Mouse (Mus musculus) cerebellum, postnatal 14 days (tissue): ENCODE data around the gene Drap1.
A peak's percentile ranks its signal among the peaks of the same experiment; 100 is the strongest.

ENCODE experiments used
- DNase-seq, 2 experiments: peaks; one replicate each; pipeline ENCODE4 v3.0.0; 2021; ENCODE audit warnings: mixed read lengths in 2 of 2

Drap1 gene

GRCm38 (mm10) chr19:5424782-5425741 is at the start of gene Drap1, which contains the start of gene AI837181:
Gene Drap1, minus strand, starts transcription at chr19:5424979.
Gene AI837181, plus strand, starts transcription at chr19:5425144.
- DNase-seq = peak; percentile 97 to 98

GRCm38 (mm10) chr19:5473720-5474119 is 48.9 kb upstream of the Drap1 start, which contains the start of gene Efemp2:
Gene Efemp2, plus strand, starts transcription at chr19:5473954.
- peak; percentile 54 to 67 for DNase-seq

- DNase-seq = no peak
Measured at GRCm38 (mm10) chr19:5472857-5473256, 48.1 kb upstream of the Drap1 start.

- no peak for DNase-seq
Measured at GRCm38 (mm10) chr19:5471846-5472245, 47.1 kb upstream of the Drap1 start.

- no peak for DNase-seq
Measured at GRCm38 (mm10) chr19:5468374-5468773, 43.6 kb upstream of the Drap1 start, which contains the start of gene Ctsw. Gene Ctsw, minus strand, starts transcription at chr19:5468507.

- no peak for DNase-seq
Measured at GRCm38 (mm10) chr19:5466916-5467500, 42.2 kb upstream of the Drap1 start.

GRCm38 (mm10) chr19:5465037-5465436 is 40.3 kb upstream of the Drap1 start:
- DNase-seq = no peak

GRCm38 (mm10) chr19:5463791-5464562 is 39.2 kb upstream of the Drap1 start:
- DNase-seq = peak; percentile 85 to 87

GRCm38 (mm10) chr19:5463212-5463611 is 38.4 kb upstream of the Drap1 start:
- DNase-seq = no peak

- DNase-seq = no peak
Measured at GRCm38 (mm10) chr19:5461411-5461810, 36.6 kb upstream of the Drap1 start.

GRCm38 (mm10) chr19:5460465-5460911 is 35.7 kb upstream of the Drap1 start, which contains the start of gene Fibp:
Gene Fibp, plus strand, starts transcription at chr19:5460615.
- DNase-seq = peak; percentile 91 to 94

- DNase-seq = no peak
Measured at GRCm38 (mm10) chr19:5459896-5460295, 35.1 kb upstream of the Drap1 start.

- DNase-seq = no peak
Measured at GRCm38 (mm10) chr19:5459019-5459418, 34.2 kb upstream of the Drap1 start.

- DNase-seq = peak in 1 of 2 experiments; percentile 75
Measured at GRCm38 (mm10) chr19:5457746-5458442, 33.1 kb upstream of the Drap1 start, which contains the start of gene Ccdc85b. Gene Ccdc85b, minus strand, starts transcription at chr19:5457894.

GRCm38 (mm10) chr19:5456922-5457745 is 32.4 kb upstream of the Drap1 start:
- DNase-seq = peak; percentile 98 to 99

- no peak for DNase-seq
Measured at GRCm38 (mm10) chr19:5456241-5456921, 31.6 kb upstream of the Drap1 start.

GRCm38 (mm10) chr19:5455568-5455967 is 30.8 kb upstream of the Drap1 start:
- DNase-seq = no peak

- DNase-seq = no peak
Measured at GRCm38 (mm10) chr19:5455037-5455436, 30.3 kb upstream of the Drap1 start.

- no peak for DNase-seq
Measured at GRCm38 (mm10) chr19:5451766-5452165, 27.0 kb upstream of the Drap1 start.

GRCm38 (mm10) chr19:5449673-5450072 is 24.9 kb upstream of the Drap1 start:
- no peak for DNase-seq
